ENCODE assay signal across 8 mouse cellular contexts in the genomic region with DNA sequence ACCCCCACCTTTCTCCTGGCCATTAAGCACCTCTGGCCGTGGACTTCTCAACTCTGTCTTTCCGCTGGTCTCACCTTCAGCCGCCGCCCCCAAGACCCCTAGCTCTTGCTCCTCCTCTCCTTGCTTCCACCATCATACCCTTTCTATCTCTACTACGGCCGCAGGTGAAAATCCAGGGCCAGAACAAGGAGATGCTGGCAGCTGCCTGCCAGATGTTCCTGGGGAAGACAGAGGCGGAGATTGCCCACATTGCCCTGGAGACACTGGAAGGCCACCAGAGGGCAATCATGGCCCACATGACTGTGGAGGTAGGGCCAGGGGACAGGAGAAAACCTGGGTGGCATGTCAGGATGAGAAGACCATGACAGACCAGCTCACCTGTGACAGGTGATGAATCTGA. TPM values are rescaled to one million over a fixed set of nuclear protein-coding genes. Genes with fewer than 3 reads are reported as not detected.
A peak's percentile ranks its signal among the peaks of the same experiment; 100 is the strongest.
DNase-seq lines count a peak whose midpoint lies in the region; ATAC-seq lines count a peak whose summit lies in the region.

No protein-coding gene starts in this region.

- H3K4me1 ChIP-seq in kidney, embryonic 15.5 days: peaks cover 38% of the 10 kb centered on the region
- H3K4me1 ChIP-seq in heart, embryonic 13.5 days: peaks cover 28% of the 10 kb centered on the region
- H3K4me1 ChIP-seq in liver, embryonic 16.5 days (ENCODE audit: control insufficient read depth, low read depth, low read length): peaks cover 50% of the 10 kb centered on the region

- H3K9me3 ChIP-seq in kidney, embryonic 15.5 days (replicated peaks): no peaks in the 10 kb centered on the region
- no peaks in the 10 kb centered on the region for H3K9me3 ChIP-seq in heart, embryonic 13.5 days
- H3K9me3 ChIP-seq in liver, embryonic 16.5 days (replicated peaks; ENCODE audit: control insufficient read depth, low read length): no peaks in the 10 kb centered on the region

- no peak for ATAC-seq in kidney, embryonic 15.5 days (replicated peaks; ENCODE audit: low FRiP score)
- no peak for ATAC-seq in heart, embryonic 13.5 days (ENCODE audit: extremely low read depth, insufficient number of reproducible peaks, low FRiP score, low TSS enrichment)
- no peak for ATAC-seq in liver, embryonic 16.5 days (ENCODE audit: low read depth)

- DNase-seq in kidney, adult 11 months: no peak
- peak; percentile 39 for DNase-seq in NIH3T3 (ENCODE audit: low read depth)
- no peak for DNase-seq in layer of hippocampus, adult 9-11 months
- DNase-seq in right cerebral cortex, postnatal 4 days: no peak
- no peak for DNase-seq in left cerebral cortex, adult 9 months (ENCODE audit: low spot score in 2 of 2)

- H3K27ac ChIP-seq in kidney, embryonic 15.5 days: no peak overlapping the region
- peak overlapping the region; percentile 91; the same call in 1 of the 2 replicates for H3K27ac ChIP-seq in heart, embryonic 13.5 days (replicated peaks)
- peak overlapping the region; percentile 96 for H3K27ac ChIP-seq in liver, embryonic 16.5 days (ENCODE audit: low read length)

- H3K4me2 ChIP-seq in kidney, embryonic 15.5 days: peak overlapping the region; percentile 96
- H3K4me2 ChIP-seq in heart, embryonic 13.5 days: peak overlapping the region; percentile 88
- H3K4me2 ChIP-seq in liver, embryonic 16.5 days (ENCODE audit: low read depth, low read length): peak overlapping the region; percentile 96

- H3K27me3 ChIP-seq in kidney, embryonic 15.5 days: peaks cover 6% of the 10 kb centered on the region; the same call in 1 of the 2 replicates
- no peaks in the 10 kb centered on the region for H3K27me3 ChIP-seq in heart, embryonic 13.5 days (replicated peaks)
- no peaks in the 10 kb centered on the region for H3K27me3 ChIP-seq in liver, embryonic 16.5 days (ENCODE audit: control insufficient read depth, insufficient read depth, low read depth, low read length)

- H3K36me3 ChIP-seq in kidney, embryonic 15.5 days: peaks cover 39% of the 10 kb centered on the region
- H3K36me3 ChIP-seq in heart, embryonic 13.5 days: peaks cover 50% of the 10 kb centered on the region
- H3K36me3 ChIP-seq in liver, embryonic 16.5 days (ENCODE audit: control insufficient read depth, insufficient read depth): peaks cover 12% of the 10 kb centered on the region

- 62% methylated on average over 7 of the region's 7 CpGs for WGBS in kidney, embryonic 15.5 days
- 57% methylated on average over 7 of the region's 7 CpGs for WGBS in heart, embryonic 13.5 days
- 67% methylated on average over 7 of the region's 7 CpGs for WGBS in liver, embryonic 16.5 days (ENCODE audit: insufficient replicate concordance)

- no peak overlapping the region for H3K9ac ChIP-seq in kidney, embryonic 15.5 days
- H3K9ac ChIP-seq in heart, embryonic 13.5 days: peak overlapping the region; percentile 94
- H3K9ac ChIP-seq in liver, embryonic 16.5 days (ENCODE audit: low read depth, low read length): peak overlapping the region; percentile 85

- H3K4me3 ChIP-seq in kidney, embryonic 15.5 days (replicated peaks): peak overlapping the region; percentile 81
- H3K4me3 ChIP-seq in heart, embryonic 13.5 days: peak overlapping the region; percentile 87
- H3K4me3 ChIP-seq in liver, embryonic 16.5 days (ENCODE audit: low read depth, low read length): peak overlapping the region; percentile 84

RNA-seq across cellular contexts. Expression of gene Flot1, which starts 1.4 kb away (rescaled TPM):
- 42.3 and 44.6 TPM in 2 replicates for polyA plus RNA-seq in kidney, embryonic 15.5 days (2015; fragmentation: Nextera tagmentation; extraction: Ambion mirVana)
- 81.1 and 99.0 TPM in 2 replicates for polyA plus RNA-seq in heart, embryonic 13.5 days (2015; fragmentation: Nextera tagmentation; extraction: Ambion mirVana)
- polyA plus RNA-seq in liver, embryonic 16.5 days (2015; fragmentation: Nextera tagmentation; extraction: Ambion mirVana): 32.7 and 33.6 TPM in 2 replicates

RNA-seq across cellular contexts. Expression of gene Ier3, which starts 2.9 kb away (rescaled TPM):
- 25.3 and 25.4 TPM in 2 replicates for polyA plus RNA-seq in kidney, embryonic 15.5 days (2015; fragmentation: Nextera tagmentation; extraction: Ambion mirVana)
- polyA plus RNA-seq in heart, embryonic 13.5 days (2015; fragmentation: Nextera tagmentation; extraction: Ambion mirVana): 41.7 and 49.9 TPM in 2 replicates
- polyA plus RNA-seq in liver, embryonic 16.5 days (2015; fragmentation: Nextera tagmentation; extraction: Ambion mirVana): 15.8 and 19.4 TPM in 2 replicates

RNA-seq across cellular contexts. Expression of gene Tubb5, which starts 13.7 kb away (rescaled TPM):
- polyA plus RNA-seq in kidney, embryonic 15.5 days (2015; fragmentation: Nextera tagmentation; extraction: Ambion mirVana): 951 and 997 TPM in 2 replicates
- polyA plus RNA-seq in heart, embryonic 13.5 days (2015; fragmentation: Nextera tagmentation; extraction: Ambion mirVana): 741 and 743 TPM in 2 replicates
- polyA plus RNA-seq in liver, embryonic 16.5 days (2015; fragmentation: Nextera tagmentation; extraction: Ambion mirVana): 328 and 345 TPM in 2 replicates

RNA-seq across cellular contexts. Expression of gene Mdc1, which starts 16.9 kb away (rescaled TPM):
- 16.5 TPM in 2 replicates for polyA plus RNA-seq in kidney, embryonic 15.5 days (2015; fragmentation: Nextera tagmentation; extraction: Ambion mirVana)
- 17.7 and 18.4 TPM in 2 replicates for polyA plus RNA-seq in heart, embryonic 13.5 days (2015; fragmentation: Nextera tagmentation; extraction: Ambion mirVana)
- polyA plus RNA-seq in liver, embryonic 16.5 days (2015; fragmentation: Nextera tagmentation; extraction: Ambion mirVana): 10.0 and 10.3 TPM in 2 replicates

RNA-seq across cellular contexts. Expression of gene Nrm, which starts 36.7 kb away (rescaled TPM):
- 58.0 and 65.7 TPM in 2 replicates for polyA plus RNA-seq in kidney, embryonic 15.5 days (2015; fragmentation: Nextera tagmentation; extraction: Ambion mirVana)
- 43.5 and 50.5 TPM in 2 replicates for polyA plus RNA-seq in heart, embryonic 13.5 days (2015; fragmentation: Nextera tagmentation; extraction: Ambion mirVana)
- polyA plus RNA-seq in liver, embryonic 16.5 days (2015; fragmentation: Nextera tagmentation; extraction: Ambion mirVana): 20.7 and 21.1 TPM in 2 replicates
